Mouse (Mus musculus) midbrain, embryonic 11.5 days (tissue): ENCODE data around the gene Kif11. TPM values are rescaled to one million over a fixed set of nuclear protein-coding genes. Genes with fewer than 3 reads are reported as not detected.

Experiments
- ATAC-seq: fragments of 200-750 bp; cut with Nextera tagmentation; 2 replicates; pipeline ENCODE4 v1.8.0; 2017; ENCODE audit warnings: moderate TSS enrichment, moderate library complexity; ENCODE audit not compliant: low FRiP score
- DNase-seq: peaks from one replicate; pipeline ENCODE4 v3.0.0; 2015; ENCODE audit warnings: low spot score; ENCODE audit errors: missing footprints
- H3K27ac ChIP-seq: fragments of 300-500 bp; sonication (generic); 2 replicates; pipeline ENCODE4 v1.5.1; 2014; ENCODE audit warnings: low read depth, low read length
- H3K27me3 ChIP-seq: fragments of 300-500 bp; sonication (generic); 2 replicates; pipeline ENCODE4 v1.6.1; 2014; ENCODE audit warnings: mild to moderate bottlenecking, low read length, moderate library complexity, mixed read lengths; ENCODE audit not compliant: control insufficient read depth, insufficient read depth
- H3K36me3 ChIP-seq: fragments of 300-500 bp; sonication (generic); 2 replicates; pipeline ENCODE4 v1.6.1; 2014; ENCODE audit warnings: mild to moderate bottlenecking, low read length, moderate library complexity, mixed read lengths; ENCODE audit not compliant: control insufficient read depth, insufficient read depth
- H3K4me1 ChIP-seq: fragments of 300-500 bp; sonication (generic); 2 replicates; pipeline ENCODE4 v1.6.1; 2014; ENCODE audit warnings: low read length; ENCODE audit not compliant: control insufficient read depth, insufficient read depth
- H3K4me2 ChIP-seq: fragments of 300-500 bp; sonication (generic); 2 replicates; pipeline ENCODE4 v1.6.1; 2014; ENCODE audit warnings: mild to moderate bottlenecking, moderate library complexity
- H3K4me3 ChIP-seq: fragments of 300-500 bp; sonication (generic); 2 replicates; pipeline ENCODE4 v1.5.1; 2014; ENCODE audit warnings: low read depth, low read length
- H3K9ac ChIP-seq: fragments of 300-500 bp; sonication (generic); 2 replicates; pipeline ENCODE4 v1.6.1; 2014; ENCODE audit warnings: low read length
- H3K9me3 ChIP-seq: fragments of 300-500 bp; sonication (generic); 2 replicates; pipeline ENCODE4 v1.6.1; 2016; ENCODE audit warnings: low read length; ENCODE audit not compliant: control insufficient read depth
- WGBS: fragments of 180-500 bp; shearing (Covaris S2); extraction: QIAGEN DNeasy Blood & Tissue Kit; methylation state at CpG from one replicate; pipeline ENCODE4 v1.1.7; 2014; 5-methylcytosine and 5-hydroxymethylcytosine counted together
- polyA plus RNA-seq: library from polyadenylated mRNA; unstranded; fragments of >200 nt; fragmentation: Nextera tagmentation; extraction: Ambion mirVana; gene quantifications from 2 replicates; pipeline ENCODE4 v1.2.1, GENCODE M21; 2014

Kif11 gene
- polyA plus RNA-seq, 1 experiment from 2014 or later, result 97.6 TPM

GRCm38 (mm10) chr19:37400936-37401335 lies 24.7 kb downstream of the Kif11 start:
- Histone ChIP-seq H3K4me1 (no peaks in the 10 kb centered on the region), H3K27me3 (no peaks in the 10 kb centered on the region), H3K4me2 (no peak overlapping the region), H3K36me3 (peaks cover 15% of the 10 kb centered on the region), H3K27ac (no peak overlapping the region), H3K9ac (no peak overlapping the region), H3K9me3 (no peaks in the 10 kb centered on the region), H3K4me3 (no peak overlapping the region)
- DNase-seq (no peak), ATAC-seq (no peak)
- WGBS, result 77% methylated on average over 6 of the region's 6 CpGs

DNA sequence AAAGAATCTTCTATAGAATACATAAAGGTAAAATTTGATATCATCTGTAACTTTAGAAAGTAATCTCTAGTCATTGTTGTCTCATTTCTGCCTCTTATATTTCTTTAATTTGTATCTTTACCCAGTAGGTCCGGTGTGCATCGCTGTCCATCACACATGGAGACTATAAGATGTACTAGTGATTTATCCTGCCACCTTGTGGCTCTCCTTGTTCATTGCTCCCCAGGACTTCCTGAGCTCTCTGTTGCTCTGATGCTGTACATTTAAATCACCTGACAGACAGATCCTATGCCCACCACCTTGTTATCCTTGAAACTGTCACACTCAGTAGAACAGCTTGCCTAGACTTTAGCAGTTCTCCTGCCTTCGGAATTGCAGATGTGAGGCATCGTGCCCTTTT lies 42.1 kb downstream of the Kif11 start:
- peaks cover 13% of the 10 kb centered on the region; the same call in 1 of the 2 replicates for H3K36me3 ChIP-seq
- no peak overlapping the region for H3K4me2 ChIP-seq
- no peaks in the 10 kb centered on the region for H3K27me3 ChIP-seq
- no peak overlapping the region for H3K9ac ChIP-seq
- ATAC-seq (no peak), DNase-seq (no peak)
- H3K4me3 ChIP-seq, result no peak overlapping the region
- no peaks in the 10 kb centered on the region for H3K4me1 ChIP-seq
- WGBS, result 91% methylated on average over 4 of the region's 4 CpGs
- no peak overlapping the region for H3K27ac ChIP-seq
- no peaks in the 10 kb centered on the region for H3K9me3 ChIP-seq

DNA sequence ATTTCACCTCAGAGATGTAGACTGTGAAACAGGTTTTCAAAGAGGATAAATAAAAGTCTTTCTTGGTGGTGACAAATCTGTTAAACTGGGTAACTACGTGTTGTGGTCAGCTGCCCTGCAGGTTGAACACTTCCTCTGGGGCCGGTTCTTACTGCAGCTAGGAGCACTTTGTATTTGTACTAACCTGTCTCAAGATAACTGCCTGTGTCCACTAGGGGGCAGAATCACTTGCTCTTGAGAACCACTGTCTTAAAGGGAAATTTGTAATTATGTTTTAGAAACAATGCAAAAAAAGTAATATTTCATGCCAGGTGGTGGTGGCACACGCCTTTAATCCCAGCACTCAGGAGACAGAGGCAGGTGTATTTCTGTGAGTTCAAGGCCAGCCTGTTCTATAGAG lies 43.4 kb downstream of the Kif11 start:
- WGBS, result 65% methylated on average over 3 of the region's 3 CpGs
- no peak overlapping the region for H3K4me2 ChIP-seq
- H3K4me1 ChIP-seq, result no peaks in the 10 kb centered on the region
- no peaks in the 10 kb centered on the region for H3K27me3 ChIP-seq
- H3K27ac ChIP-seq, result no peak overlapping the region
- H3K4me3 ChIP-seq, result no peak overlapping the region
- ATAC-seq, result no peak
- peak; percentile 84 for DNase-seq
- H3K36me3 ChIP-seq, result peaks cover 10% of the 10 kb centered on the region; the same call in 1 of the 2 replicates
- H3K9ac ChIP-seq, result no peak overlapping the region
- no peaks in the 10 kb centered on the region for H3K9me3 ChIP-seq

DNA sequence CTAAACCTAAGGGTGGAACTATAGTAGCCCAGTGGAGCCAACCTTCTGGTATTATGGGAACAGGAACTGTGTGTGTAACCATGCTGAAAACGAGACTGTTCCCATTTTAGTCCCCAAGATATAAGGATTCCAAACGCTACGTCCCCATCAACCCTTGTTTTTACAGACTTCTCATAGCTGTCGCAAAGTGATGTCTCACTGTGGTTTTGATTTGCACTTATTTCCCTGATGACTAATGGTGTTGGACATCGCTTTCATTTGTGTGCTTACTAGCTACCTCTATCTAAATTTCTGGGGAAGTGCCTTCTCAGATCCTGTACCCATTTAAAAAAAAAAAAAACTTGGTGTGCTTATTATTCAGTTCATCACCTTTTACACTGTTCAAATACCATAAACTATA lies 52.4 kb downstream of the Kif11 start:
- no peak overlapping the region for H3K9ac ChIP-seq
- whole genome bisulfite sequencing, result 86% methylated on average over 5 of the region's 5 CpGs
- peaks cover 19% of the 10 kb centered on the region for H3K27me3 ChIP-seq
- no peaks in the 10 kb centered on the region for H3K36me3 ChIP-seq
- DNase-seq (no peak), ATAC-seq (no peak)
- no peak overlapping the region for H3K4me2 ChIP-seq
- H3K9me3 ChIP-seq, result no peaks in the 10 kb centered on the region
- no peak overlapping the region for H3K27ac ChIP-seq
- H3K4me3 ChIP-seq, result no peak overlapping the region
- no peaks in the 10 kb centered on the region for H3K4me1 ChIP-seq

DNA sequence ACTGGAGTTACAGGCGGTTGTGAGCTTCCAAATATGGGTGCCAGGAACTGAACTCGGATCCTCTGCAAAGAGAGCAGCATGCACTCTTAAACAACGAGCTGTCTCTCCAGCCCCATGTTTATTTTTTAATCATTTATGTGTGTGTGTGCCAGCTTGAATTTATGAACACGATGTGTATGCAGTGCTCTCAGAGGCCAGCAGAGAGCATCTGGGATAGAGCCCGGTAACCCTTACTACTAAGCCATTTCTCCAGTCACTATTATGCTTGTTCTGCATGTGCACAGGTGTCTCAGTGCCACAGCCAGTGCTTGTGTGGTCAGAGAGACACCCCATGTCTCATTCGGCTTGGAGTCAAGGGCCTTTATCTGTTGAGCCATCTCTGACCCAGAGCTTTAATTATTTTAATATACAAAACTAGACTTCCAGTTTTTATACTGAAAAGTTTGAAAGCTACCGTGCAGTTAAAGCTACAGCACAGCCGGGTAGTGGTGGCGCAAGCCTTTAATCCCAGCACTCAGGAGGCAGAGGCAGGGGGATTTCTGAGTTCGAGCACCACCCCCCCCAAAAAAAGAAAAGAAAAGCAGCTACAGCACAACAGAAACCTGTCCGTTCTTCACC lies 55.0 kb downstream of the Kif11 start:
- H3K4me1 ChIP-seq, result peaks cover 8% of the 10 kb centered on the region
- peak; percentile 62 for DNase-seq
- H3K4me2 ChIP-seq, result no peak overlapping the region
- H3K36me3 ChIP-seq, result no peaks in the 10 kb centered on the region
- no peak for ATAC-seq
- H3K9me3 ChIP-seq, result no peaks in the 10 kb centered on the region
- 91% methylated on average over 11 of the region's 11 CpGs for WGBS
- H3K9ac ChIP-seq, result no peak overlapping the region
- peaks cover 46% of the 10 kb centered on the region for H3K27me3 ChIP-seq
- H3K4me3 ChIP-seq, result no peak overlapping the region
- H3K27ac ChIP-seq, result no peak overlapping the region

DNA sequence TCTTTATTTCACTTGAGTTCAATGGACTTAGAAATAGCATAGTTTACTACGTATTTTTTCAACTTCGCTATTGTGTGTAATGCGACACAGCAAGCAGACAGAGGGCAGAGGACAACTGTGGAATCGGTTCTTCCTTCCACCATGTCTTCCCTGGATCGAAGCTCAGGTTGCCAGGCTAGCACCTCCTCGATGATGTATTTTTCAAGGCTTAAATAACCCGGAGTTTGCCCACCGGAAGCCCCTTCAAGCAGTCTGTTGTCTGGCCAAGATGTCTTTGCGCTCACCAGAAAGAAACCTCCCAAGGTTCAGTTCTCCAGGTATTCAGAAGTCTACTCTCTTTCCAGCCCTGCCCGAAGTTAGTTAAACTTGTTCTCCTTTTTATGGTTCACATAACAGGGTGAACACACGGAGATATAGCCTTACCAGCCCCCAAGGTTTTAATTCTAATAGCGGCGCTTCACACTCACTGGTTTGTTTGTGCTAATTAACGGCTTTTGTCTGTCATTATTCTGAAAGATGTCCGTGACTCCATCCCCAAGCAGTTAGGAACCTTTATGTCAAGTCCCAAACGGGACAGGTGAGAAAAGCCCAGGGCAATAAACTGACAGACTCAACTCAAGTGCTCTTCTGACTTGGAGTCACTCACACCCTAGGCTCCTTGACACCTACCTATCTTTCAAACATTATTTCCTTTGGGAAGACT lies 56.8 kb downstream of the Kif11 start:
- Histone ChIP-seq H3K27me3 (peaks cover 62% of the 10 kb centered on the region), H3K4me2 (no peak overlapping the region), H3K4me1 (peaks cover 8% of the 10 kb centered on the region), H3K36me3 (no peaks in the 10 kb centered on the region), H3K4me3 (no peak overlapping the region), H3K9me3 (no peaks in the 10 kb centered on the region), H3K27ac (no peak overlapping the region), H3K9ac (no peak overlapping the region)
- ATAC-seq (no peak), DNase-seq (peak; percentile 92)
- 18% methylated on average over 16 of the region's 16 CpGs for WGBS

- Histone ChIP-seq H3K36me3 (no peaks in the 10 kb centered on the region), H3K27ac (no peak overlapping the region), H3K4me1 (peaks cover 8% of the 10 kb centered on the region), H3K9me3 (no peaks in the 10 kb centered on the region), H3K9ac (no peak overlapping the region), H3K4me2 (peak overlapping the region; percentile 46), H3K4me3 (peak overlapping the region; percentile 35; the same call in 1 of the 2 replicates), H3K27me3 (peaks cover 67% of the 10 kb centered on the region)
- WGBS, result 2% methylated on average over 14 of the region's 14 CpGs
- ATAC-seq (peak; percentile 23; the same call in 1 of the 2 replicates), DNase-seq (no peak)
These were observed 57.7 kb downstream of the Kif11 start for GRCm38 (mm10) chr19:37433895-37434262.

DNA sequence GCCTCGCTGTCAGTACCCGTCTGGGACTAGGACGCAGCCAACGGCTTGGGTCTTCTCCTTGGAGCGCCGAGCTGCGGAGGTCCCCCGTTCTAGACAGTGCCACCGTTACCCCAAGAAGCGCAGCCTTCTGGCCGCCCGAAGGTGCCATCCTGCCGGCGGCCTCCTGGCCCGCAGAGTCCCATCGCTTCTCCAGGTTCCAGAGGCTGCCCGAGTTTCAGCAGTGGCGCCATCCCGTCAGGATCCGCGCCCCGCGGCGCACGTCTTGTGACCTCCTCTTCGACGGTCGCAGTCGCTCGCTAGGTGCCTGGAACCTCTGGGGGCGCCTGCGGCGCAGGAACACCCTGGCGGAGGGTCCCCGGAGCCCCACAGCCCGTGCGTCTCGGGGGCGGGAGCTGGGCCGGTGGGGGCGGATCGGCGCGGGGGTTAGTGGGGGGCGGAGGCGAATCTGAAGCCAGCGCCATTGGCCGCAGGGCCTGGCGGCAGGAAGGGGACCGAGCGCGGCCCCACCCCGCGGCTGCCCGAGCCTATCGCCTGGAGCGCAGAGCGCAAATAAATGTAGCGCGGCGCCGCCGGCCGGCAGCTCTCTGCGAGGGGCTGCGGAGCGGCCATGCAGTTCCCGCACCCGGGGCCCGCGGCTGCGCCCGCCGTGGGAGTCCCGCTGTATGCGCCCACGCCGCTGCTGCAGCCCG lies 58.2 kb downstream of the Kif11 start, which contains the start of gene Hhex:
Gene Hhex, plus strand, starts transcription at position 548 of the 689 bp plus-strand sequence.
- Histone ChIP-seq H3K4me3 (peak within 1 kb of the TSS; percentile 35), H3K4me2 (peak within 1 kb of the TSS; percentile 46), H3K9ac (peak within 1 kb of the TSS; percentile 21; the same call in 1 of the 2 replicates), H3K9me3 (no peaks in the 10 kb centered on the region), H3K4me1 (peaks cover 8% of the 10 kb centered on the region), H3K36me3 (no peaks in the 10 kb centered on the region), H3K27ac (no peak within 1 kb of the TSS), H3K27me3 (peaks cover 72% of the 10 kb centered on the region)
- peak; percentile 76 for ATAC-seq
- WGBS, result 1% methylated on average over 64 of the region's 79 CpGs
- DNase-seq, result peak; percentile 96
